Mouse (Mus musculus) frontal cortex, adult 2 months (tissue): ENCODE results near the gene Wnt16. TPM values are rescaled to one million over a fixed set of nuclear protein-coding genes. Genes with fewer than 3 reads are reported as not detected.

Source experiments
- DNase-seq, 2 experiments: peaks; one replicate each; pipeline ENCODE4 v3.0.0; 2022; ENCODE audit warnings: low spot score in 1 of 2; ENCODE audit errors: extremely low spot score in 1 of 2
- polyA plus RNA-seq: library from polyadenylated mRNA; depleted of rRNA; stranded (reverse); fragments of >200 nt; gene quantifications from 2 replicates; pipeline ENCODE4 v1.2.3, GENCODE M21; 2012; rRNA removed

The Wnt16 gene
- polyA plus RNA-seq, 1 experiment, result 0.42 TPM

DNA sequence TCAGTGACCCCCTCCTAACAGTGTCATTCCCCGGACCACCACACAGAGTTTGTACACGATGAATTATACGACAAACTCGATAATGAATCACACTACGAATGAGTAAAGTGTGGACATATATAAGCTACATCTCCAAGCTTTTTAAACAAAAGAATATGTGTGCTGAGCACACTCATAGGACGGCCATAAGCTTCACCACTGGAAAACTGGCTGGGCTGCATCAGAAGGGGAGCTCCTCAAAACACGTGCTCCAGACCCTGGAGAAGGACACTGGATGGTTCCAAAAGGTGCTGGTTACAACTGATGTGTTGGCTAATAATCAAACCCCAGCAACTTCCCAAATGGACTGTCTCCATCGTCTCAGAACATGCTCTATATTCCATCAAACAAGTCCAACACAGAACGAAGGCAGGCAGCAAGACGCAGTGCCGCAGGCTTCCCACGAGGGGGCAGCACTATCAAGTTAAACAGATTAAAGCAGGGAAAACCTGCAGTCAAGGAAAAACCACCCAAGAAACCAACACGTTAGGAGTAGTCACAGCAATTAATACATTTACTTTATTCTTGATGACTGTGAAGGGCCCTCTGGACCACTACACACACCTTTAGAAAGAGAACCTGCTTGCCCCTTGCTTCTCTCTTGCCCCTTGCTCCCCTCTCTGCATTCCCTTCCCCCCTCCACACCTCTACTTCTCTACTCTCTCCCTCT, 37.5 kb downstream of the Wnt16 start:
- peak; percentile 67 to 91 for DNase-seq

DNA sequence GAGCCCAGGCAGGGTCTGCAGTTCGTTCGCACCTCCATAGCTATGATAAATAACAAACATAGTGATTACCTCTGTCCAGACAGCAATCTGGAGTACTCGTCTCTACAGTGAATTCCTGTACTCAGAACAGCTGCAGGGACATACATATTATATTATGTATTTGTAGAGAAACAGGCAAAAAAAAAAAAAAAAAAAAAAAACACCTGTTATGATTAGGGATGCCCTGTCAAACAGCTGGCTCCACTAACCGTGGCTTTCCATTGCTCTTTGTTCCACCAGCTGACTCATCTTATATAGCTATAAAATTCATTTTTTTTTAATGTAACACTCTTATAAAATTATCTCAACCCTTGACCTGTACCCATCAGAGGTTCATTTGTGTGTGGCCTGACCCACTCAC, 38.3 kb downstream of the Wnt16 start:
- DNase-seq, result no peak

DNA sequence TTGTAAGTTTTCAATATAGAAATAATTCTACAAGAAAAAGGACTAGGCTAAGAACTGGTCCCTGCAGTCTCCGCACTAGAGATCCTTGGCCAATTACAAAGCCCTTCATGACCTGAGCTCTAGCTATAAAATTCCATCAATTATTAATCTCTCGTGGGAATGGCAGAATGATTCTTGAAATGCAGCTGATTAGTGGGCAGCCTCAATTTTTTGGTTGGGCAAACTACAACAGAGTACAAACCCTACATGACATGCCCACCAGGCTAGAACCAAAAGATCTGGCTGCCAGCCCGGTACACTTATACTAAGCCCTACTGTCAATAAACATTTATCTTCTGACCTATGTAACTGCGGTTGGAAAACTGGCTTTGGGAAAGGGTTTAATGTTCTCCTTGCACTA, 39.1 kb downstream of the Wnt16 start:
- DNase-seq, result no peak

DNA sequence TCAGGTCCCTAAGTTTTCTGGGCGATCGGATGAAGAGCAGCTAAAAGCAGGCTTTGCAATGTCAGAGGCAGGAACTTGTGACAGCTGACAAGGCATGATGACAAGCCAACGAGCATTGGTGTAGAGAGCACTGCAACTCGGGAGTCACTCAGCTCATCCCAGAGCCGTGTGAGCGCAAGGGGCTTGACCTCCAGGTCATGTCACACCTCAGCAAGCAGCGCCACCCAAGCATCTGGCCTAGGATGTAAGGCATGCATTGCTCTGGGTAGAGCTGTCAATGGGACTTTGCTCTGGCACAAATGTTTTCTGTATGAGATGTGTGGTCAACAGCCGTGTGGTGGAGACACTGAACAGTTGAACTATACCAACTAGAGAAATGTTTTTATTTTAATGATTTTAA, 39.9 kb downstream of the Wnt16 start:
- no peak for DNase-seq

DNA sequence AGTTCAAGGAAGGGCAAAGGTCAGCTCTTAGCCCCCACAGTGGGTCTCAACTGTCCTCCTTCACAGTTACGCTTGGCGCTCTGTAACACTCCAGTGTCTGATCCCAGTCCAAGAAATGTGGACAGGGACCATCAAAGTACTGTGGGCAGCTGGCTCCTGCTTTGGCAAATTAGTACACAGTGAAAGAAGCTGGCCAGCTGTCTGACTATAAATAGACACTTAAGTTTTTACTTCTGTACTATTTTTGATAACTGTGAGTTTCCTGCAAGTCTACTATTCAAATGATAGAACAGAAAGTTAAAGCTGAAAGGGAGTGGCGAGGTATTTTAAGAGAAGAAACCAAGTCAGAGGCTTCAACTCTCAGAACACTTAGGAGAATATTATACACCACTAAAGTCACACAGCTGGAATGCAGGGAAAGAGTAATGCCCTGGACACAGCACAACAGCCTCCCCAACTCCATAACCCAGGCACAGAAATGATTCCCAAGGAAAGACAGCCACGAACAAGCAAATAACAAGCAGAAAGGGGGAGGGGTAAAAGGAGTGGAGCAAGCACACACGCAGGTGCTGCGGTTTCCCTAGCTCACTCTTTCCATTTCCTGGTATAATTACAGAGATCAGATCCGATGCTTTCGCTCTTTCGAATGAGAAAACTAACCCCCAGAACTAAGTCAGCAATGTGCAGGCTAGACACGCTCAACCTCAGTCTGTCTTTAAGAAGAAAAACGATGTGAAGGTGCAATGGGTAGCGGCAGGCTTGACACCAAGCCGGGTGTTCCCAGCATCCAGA, 42.3 kb downstream of the Wnt16 start:
- DNase-seq, result no peak

DNA sequence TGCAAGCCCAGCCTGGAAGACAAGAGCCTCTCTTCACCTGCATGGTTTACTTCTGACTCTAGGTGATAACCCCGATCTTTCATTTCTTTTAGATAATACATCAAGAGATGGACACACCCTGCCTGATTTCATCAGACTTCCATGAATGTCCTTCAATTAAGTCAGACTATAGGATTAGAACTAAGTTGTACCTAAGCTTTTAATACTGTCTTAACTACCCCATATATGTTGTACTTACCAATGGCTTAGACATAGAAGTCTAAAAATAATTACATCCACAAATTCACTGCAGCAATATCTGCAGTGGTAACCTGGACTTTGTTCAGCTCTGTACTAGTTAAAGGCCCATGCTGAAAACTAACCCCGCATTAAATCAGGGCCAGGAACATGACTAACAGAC, 44.5 kb downstream of the Wnt16 start:
- DNase-seq, result no peak

DNA sequence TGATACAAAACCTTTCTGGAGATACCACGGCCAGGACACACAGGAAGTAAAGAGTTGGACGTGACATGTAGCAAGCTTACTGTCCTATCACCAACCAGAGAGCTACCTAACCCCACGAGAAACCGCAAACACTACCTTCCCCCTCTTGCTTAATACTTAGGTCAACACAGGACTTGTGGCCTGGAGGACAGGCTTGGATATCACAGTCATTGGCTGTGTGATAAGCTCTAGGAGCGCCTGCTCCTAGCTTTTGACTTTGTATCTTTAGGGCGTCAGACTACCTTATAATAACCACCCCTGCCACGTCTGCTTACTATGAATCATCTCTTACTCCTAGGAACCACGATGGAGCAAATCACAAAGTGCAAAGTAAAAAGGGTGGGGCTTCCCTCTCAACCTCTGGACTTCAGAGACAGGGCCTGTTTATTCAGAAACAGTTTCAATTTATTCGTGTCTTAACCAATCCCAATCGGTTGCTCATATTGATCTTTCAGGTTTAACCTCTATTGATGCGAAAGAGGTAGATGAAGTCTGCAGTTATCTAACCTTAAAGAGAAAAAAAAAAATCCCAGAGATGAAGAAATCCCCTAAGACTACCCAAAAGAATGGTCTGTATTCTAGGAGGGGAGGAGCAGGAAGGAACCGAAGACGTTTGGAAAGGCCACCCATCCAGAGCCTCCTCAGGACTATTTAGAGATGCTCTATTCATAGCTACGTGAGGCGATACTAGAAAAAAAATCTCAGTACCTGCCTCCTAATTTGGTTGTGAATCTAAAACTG, 51.9 kb downstream of the Wnt16 start:
- no peak for DNase-seq

DNA sequence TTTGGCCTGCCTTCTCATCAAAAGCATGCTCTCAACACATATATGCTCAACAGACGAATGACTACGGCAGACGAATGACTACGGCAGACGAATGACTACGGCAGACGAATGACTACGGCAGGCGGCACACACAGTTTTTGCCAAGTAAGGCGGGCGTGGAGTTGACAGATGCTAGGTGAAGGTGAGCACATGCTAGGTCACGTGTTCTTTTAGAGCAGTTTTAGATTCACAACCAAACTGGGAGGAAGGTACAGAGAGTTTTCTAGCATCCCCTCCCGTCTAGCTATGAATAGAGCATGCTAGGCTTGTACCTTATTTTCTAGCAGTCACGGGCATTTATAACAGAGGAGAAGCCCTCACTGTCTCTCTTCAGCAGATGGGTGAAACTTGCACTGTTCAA, 52.8 kb downstream of the Wnt16 start:
- no peak for DNase-seq

DNA sequence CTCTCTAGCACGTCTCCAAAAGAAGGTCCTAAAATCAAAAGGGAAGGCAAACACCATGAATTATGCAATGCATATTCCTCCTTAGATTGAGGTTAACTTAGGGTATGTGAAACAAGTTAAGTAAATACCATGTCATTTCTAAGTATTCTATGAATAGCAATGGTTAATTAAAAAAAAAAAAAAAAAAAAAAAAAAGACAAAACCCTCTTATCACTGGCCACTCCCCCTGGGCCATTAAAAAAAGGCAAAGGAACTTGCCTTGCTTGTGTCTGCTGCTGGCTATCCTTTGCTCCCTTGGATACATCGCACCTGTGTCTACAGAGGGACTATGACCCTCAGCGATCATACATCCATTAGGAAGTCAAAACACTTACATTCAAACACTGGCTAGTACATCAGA, 55.3 kb downstream of the Wnt16 start:
- DNase-seq, result no peak

DNA sequence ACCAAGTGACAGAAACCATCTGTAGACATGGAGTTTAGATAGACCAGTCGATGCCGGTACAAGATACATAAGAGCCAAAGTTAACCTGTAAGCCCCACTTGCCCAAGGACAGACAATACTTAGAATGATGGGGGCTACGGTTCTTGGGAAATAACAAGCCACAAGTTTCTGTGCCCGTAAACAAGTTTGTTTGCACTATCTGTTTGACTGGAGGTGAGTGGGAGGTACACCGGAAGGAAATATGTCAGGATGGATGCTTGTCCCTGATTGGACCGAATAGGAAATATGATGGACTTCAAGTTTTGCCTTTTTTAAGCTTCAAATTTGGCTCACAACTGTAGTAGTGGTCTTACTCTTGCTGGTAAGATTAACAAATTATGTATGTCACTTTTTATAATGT, 55.7 kb downstream of the Wnt16 start:
- no peak for DNase-seq

DNA sequence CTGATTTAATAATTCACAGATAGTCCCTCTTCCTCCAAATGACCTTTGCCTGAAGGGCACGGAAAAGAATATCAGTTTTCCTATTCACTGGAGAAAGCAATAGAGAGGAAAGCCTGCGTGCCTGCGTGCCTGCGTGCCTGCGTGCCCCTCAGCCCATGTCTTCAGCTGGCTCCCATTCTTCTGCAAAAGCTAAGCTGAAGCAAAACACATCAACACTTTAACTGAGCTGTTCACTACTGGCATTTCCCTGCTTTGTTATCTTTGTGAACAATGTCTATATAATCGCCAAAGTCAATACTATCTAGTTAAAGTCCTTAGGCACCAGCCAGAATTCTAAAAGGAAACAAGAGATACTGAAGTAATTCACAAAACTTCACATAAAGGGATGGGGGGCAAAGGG, 56.4 kb downstream of the Wnt16 start:
- DNase-seq, result no peak

DNA sequence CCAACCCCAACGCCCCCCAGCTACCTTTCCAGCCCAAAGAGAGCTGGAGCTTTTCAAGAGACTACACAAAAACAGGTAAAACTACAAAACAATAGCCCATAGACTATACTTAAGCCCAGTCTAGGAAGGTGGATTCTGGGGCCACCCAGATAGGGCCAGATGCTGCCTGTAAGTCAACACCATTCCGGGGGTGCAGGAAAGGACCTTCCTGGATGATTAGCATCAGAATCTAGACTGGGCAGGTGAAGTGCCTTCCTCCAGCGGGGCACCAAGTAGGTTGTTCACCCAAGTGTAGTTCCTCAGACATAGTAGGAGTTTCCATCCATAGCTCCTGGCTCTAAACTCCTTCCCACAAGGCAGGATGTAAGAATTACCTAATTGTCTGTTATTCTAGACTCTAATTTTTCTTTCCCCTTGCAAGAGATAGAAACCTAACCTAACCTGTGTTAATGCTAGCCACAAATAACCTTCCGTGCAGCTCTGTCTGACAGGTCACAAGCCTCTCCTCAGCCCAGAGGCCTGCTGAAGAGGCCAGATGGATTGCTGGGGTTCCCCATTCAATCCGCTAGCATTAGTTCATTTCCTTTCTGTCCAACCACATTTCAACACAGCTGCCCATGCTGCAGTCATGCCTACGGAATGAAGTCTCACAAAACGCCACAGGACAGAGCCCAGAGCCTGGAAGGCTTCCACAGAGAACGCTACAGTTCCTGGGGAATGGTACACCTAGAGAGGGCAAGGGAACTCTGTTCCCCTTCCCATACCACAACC, 59.3 kb downstream of the Wnt16 start:
- no peak for DNase-seq

Other genes with a start within 250 kb of the Wnt16 start
- 46.1 and 51.6 TPM in 2 replicates for gene Fam3c, start 68.0 kb downstream of the Wnt16 start, polyA plus RNA-seq